Mouse (Mus musculus) liver, postnatal 0 days (tissue): ENCODE data around the gene Agrp. TPM values are rescaled to one million over a fixed set of nuclear protein-coding genes. Genes with fewer than 3 reads are reported as not detected.

ENCODE experiments used
- ATAC-seq: fragments of 200-750 bp; cut with Nextera tagmentation; 2 replicates; pipeline ENCODE4 v1.8.0; 2017; ENCODE audit warnings: mild to moderate bottlenecking, moderate library complexity
- DNase-seq: peaks from one replicate; pipeline ENCODE4 v3.0.0-alpha.2; 2016
- H3K27ac ChIP-seq: fragments of 300-500 bp; sonication (generic); 2 replicates; pipeline ENCODE4 v1.5.1; 2014; ENCODE audit warnings: antibody characterized with exemption, moderate library complexity, mild to moderate bottlenecking, low read depth
- H3K27me3 ChIP-seq: fragments of 300-500 bp; sonication (generic); 2 replicates; pipeline ENCODE4 v1.6.1; 2014; ENCODE audit warnings: low read length, control low read depth, mixed read lengths; ENCODE audit not compliant: insufficient read depth
- H3K36me3 ChIP-seq: fragments of 300-500 bp; sonication (generic); replicated peaks from 2 replicates; pipeline ENCODE4 v1.6.1; 2014; ENCODE audit warnings: mild to moderate bottlenecking, control low read depth, low read length, moderate library complexity, mixed read lengths; ENCODE audit not compliant: insufficient read depth
- H3K4me1 ChIP-seq: fragments of 300-500 bp; sonication (generic); 2 replicates; pipeline ENCODE4 v1.6.1; 2014; ENCODE audit warnings: antibody characterized with exemption, mild to moderate bottlenecking, control low read depth; ENCODE audit not compliant: insufficient read depth
- H3K4me2 ChIP-seq: fragments of 300-500 bp; sonication (generic); 2 replicates; pipeline ENCODE4 v1.6.1; 2014; ENCODE audit warnings: low read depth, mild to moderate bottlenecking, low read length, moderate library complexity, mixed read lengths
- H3K4me3 ChIP-seq: fragments of 300-500 bp; sonication (generic); 2 replicates; pipeline ENCODE4 v1.5.1; 2014; ENCODE audit warnings: low read depth, low read length
- H3K9ac ChIP-seq: fragments of 300-500 bp; sonication (generic); replicated peaks from 2 replicates; pipeline ENCODE4 v1.6.1; 2014; ENCODE audit warnings: mild to moderate bottlenecking, moderate library complexity
- H3K9me3 ChIP-seq: fragments of 300-500 bp; sonication (generic); 2 replicates; pipeline ENCODE4 v1.6.1; 2016; ENCODE audit warnings: mild to moderate bottlenecking, control low read depth, low read length, mixed read lengths
- CTCF ChIP-seq: sonication (generic); IDR thresholded peaks from 2 replicates; pipeline ENCODE4 v1.5.1; 2016; ENCODE audit warnings: antibody characterized with exemption, low read depth
- EP300 ChIP-seq: IDR thresholded peaks from 2 replicates; pipeline ENCODE4 v1.6.1; 2016; ENCODE audit warnings: antibody characterized with exemption, low read depth, mild to moderate bottlenecking
- WGBS: fragments of 180-500 bp; shearing (Covaris S2); extraction: QIAGEN DNeasy Blood & Tissue Kit; methylation state at CpG from one replicate; pipeline ENCODE4 v1.1.7; 2014; ENCODE audit not compliant: insufficient replicate concordance; 5-methylcytosine and 5-hydroxymethylcytosine counted together
- polyA plus RNA-seq: library from polyadenylated mRNA; unstranded; fragments of >200 nt; fragmentation: Nextera tagmentation; extraction: Ambion mirVana; gene quantifications from 2 replicates; pipeline ENCODE4 v1.2.1, GENCODE M21; 2015

Agrp gene
- polyA plus RNA-seq, 1 experiment from 2014 or later, result not detected

GRCm38 (mm10) chr8:105636018-105636962 is 903 bp downstream of the Agrp start, which contains the start of gene Ctcf:
Gene Ctcf, plus strand, starts transcription at chr8:105636568.
- H3K9me3 ChIP-seq, result no peaks in the 10 kb centered on the region
- DNase-seq (peak; percentile 96), ATAC-seq (peak; percentile 94)
- H3K4me2 ChIP-seq, result peak within 1 kb of the TSS; percentile 84
- TF ChIP-seq CTCF (peak; percentile 53), EP300 (no peak; the same call in 1 of the 2 replicates)
- H3K4me1 ChIP-seq, result peaks cover 13% of the 10 kb centered on the region
- no peaks in the 10 kb centered on the region for H3K36me3 ChIP-seq
- no peaks in the 10 kb centered on the region for H3K27me3 ChIP-seq
- H3K27ac ChIP-seq, result peak within 1 kb of the TSS; percentile 100
- H3K9ac ChIP-seq, result peak within 1 kb of the TSS; percentile 100
- WGBS, result under 1% methylated on average over 84 of the region's 126 CpGs
- peak within 1 kb of the TSS; percentile 97 for H3K4me3 ChIP-seq

GRCm38 (mm10) chr8:105635481-105635880 is 1.7 kb downstream of the Agrp start:
- DNase-seq, result peak; percentile 20
- Histone ChIP-seq H3K4me1 (peaks cover 13% of the 10 kb centered on the region), H3K4me3 (peak overlapping the region; percentile 97), H3K36me3 (no peaks in the 10 kb centered on the region), H3K4me2 (peak overlapping the region; percentile 84), H3K27me3 (no peaks in the 10 kb centered on the region), H3K9me3 (no peaks in the 10 kb centered on the region), H3K9ac (peak overlapping the region; percentile 100), H3K27ac (peak overlapping the region; percentile 100)
- no peak for TF ChIP-seq CTCF
- TF ChIP-seq EP300, result no peak
- 2% methylated on average over 11 of the region's 11 CpGs for WGBS
- no peak for ATAC-seq

- WGBS, result 65% methylated on average over 2 of the region's 2 CpGs
- H3K36me3 ChIP-seq, result no peaks in the 10 kb centered on the region
- TF ChIP-seq CTCF (no peak), EP300 (no peak)
- ATAC-seq (no peak), DNase-seq (no peak)
- no peaks in the 10 kb centered on the region for H3K9me3 ChIP-seq
- H3K4me3 ChIP-seq, result peak overlapping the region; percentile 97
- H3K27me3 ChIP-seq, result no peaks in the 10 kb centered on the region
- H3K27ac ChIP-seq, result no peak overlapping the region
- H3K9ac ChIP-seq, result peak overlapping the region; percentile 100; the same call in 1 of the 2 replicates
- peaks cover 13% of the 10 kb centered on the region for H3K4me1 ChIP-seq
- peak overlapping the region; percentile 84 for H3K4me2 ChIP-seq
Measured at GRCm38 (mm10) chr8:105634771-105635458, 2.3 kb downstream of the Agrp start.

- no peaks in the 10 kb centered on the region for H3K9me3 ChIP-seq
- WGBS, result 76% methylated on average over 4 of the region's 4 CpGs
- no peak for DNase-seq
- no peak for ATAC-seq
- no peaks in the 10 kb centered on the region for H3K27me3 ChIP-seq
- H3K4me3 ChIP-seq, result no peak overlapping the region
- no peak overlapping the region for H3K27ac ChIP-seq
- no peak overlapping the region for H3K4me2 ChIP-seq
- TF ChIP-seq EP300, result no peak
- no peak for TF ChIP-seq CTCF
- no peak overlapping the region for H3K9ac ChIP-seq
- H3K4me1 ChIP-seq, result no peaks in the 10 kb centered on the region; the same call in 1 of the 2 replicates
- H3K36me3 ChIP-seq, result no peaks in the 10 kb centered on the region
Measured at GRCm38 (mm10) chr8:105629337-105629736, 7.9 kb downstream of the Agrp start.

GRCm38 (mm10) chr8:105626086-105626485 is 11.1 kb downstream of the Agrp start:
- DNase-seq (no peak), ATAC-seq (no peak)
- no peaks in the 10 kb centered on the region for H3K27me3 ChIP-seq
- H3K9ac ChIP-seq, result no peak overlapping the region
- H3K36me3 ChIP-seq, result peaks cover 7% of the 10 kb centered on the region
- TF ChIP-seq CTCF, result no peak
- TF ChIP-seq EP300, result no peak
- H3K4me3 ChIP-seq, result no peak overlapping the region
- no peaks in the 10 kb centered on the region for H3K9me3 ChIP-seq
- no peak overlapping the region for H3K4me2 ChIP-seq
- H3K27ac ChIP-seq, result no peak overlapping the region
- H3K4me1 ChIP-seq, result peaks cover 5% of the 10 kb centered on the region
- 88% methylated on average over 1 of the region's 1 CpGs for WGBS

GRCm38 (mm10) chr8:105624831-105625230 is 12.4 kb downstream of the Agrp start:
- H3K36me3 ChIP-seq, result peaks cover 18% of the 10 kb centered on the region
- H3K9me3 ChIP-seq, result no peaks in the 10 kb centered on the region
- no peak overlapping the region for H3K4me3 ChIP-seq
- TF ChIP-seq CTCF (no peak), EP300 (no peak)
- DNase-seq (no peak), ATAC-seq (no peak)
- no peaks in the 10 kb centered on the region for H3K27me3 ChIP-seq
- WGBS, result 82% methylated on average over 1 of the region's 1 CpGs
- peaks cover 5% of the 10 kb centered on the region for H3K4me1 ChIP-seq
- no peak overlapping the region for H3K4me2 ChIP-seq
- H3K27ac ChIP-seq, result peak overlapping the region; percentile 56; the same call in 1 of the 2 replicates
- no peak overlapping the region for H3K9ac ChIP-seq
